Mouse (Mus musculus) embryonic facial prominence, embryonic 14.5 days (tissue): ENCODE results near the gene Dis3l. TPM values are rescaled to one million over a fixed set of nuclear protein-coding genes. Genes with fewer than 3 reads are reported as not detected.

Experiments used
- ATAC-seq: fragments of 200-750 bp; cut with Nextera tagmentation; 2 replicates; pipeline ENCODE4 v1.8.0; 2017; ENCODE audit warnings: low read depth, moderate number of reproducible peaks, moderate TSS enrichment
- DNase-seq: peaks from one replicate; pipeline ENCODE4 v3.0.0-alpha.2; 2015; ENCODE audit warnings: low spot score
- H3K27ac ChIP-seq: fragments of 300-500 bp; sonication (generic); replicated peaks from 2 replicates; pipeline ENCODE4 v1.5.1; 2014; ENCODE audit warnings: low read depth, mild to moderate bottlenecking, low read length, moderate library complexity
- H3K27me3 ChIP-seq: fragments of 300-500 bp; sonication (generic); replicated peaks from 2 replicates; pipeline ENCODE4 v1.6.1; 2014; ENCODE audit warnings: low read length; ENCODE audit not compliant: control insufficient read depth, insufficient read depth
- H3K36me3 ChIP-seq: fragments of 300-500 bp; sonication (generic); 2 replicates; pipeline ENCODE4 v1.6.1; 2014; ENCODE audit warnings: low read length, mixed read lengths; ENCODE audit not compliant: control insufficient read depth, insufficient read depth
- H3K4me1 ChIP-seq: fragments of 300-500 bp; sonication (generic); 2 replicates; pipeline ENCODE4 v1.6.1; 2014; ENCODE audit warnings: antibody characterized with exemption, low read length; ENCODE audit not compliant: control insufficient read depth, insufficient read depth
- H3K4me2 ChIP-seq: fragments of 300-500 bp; sonication (generic); 2 replicates; pipeline ENCODE4 v1.6.1; 2014; ENCODE audit warnings: low read depth, mild to moderate bottlenecking, low read length, moderate library complexity, mixed read lengths
- H3K4me3 ChIP-seq: fragments of 300-500 bp; sonication (generic); 2 replicates; pipeline ENCODE4 v1.5.1; 2014; ENCODE audit warnings: low read depth, mild to moderate bottlenecking, low read length
- H3K9ac ChIP-seq: fragments of 300-500 bp; sonication (generic); 2 replicates; pipeline ENCODE4 v1.6.1; 2014; ENCODE audit warnings: low read depth, mild to moderate bottlenecking, low read length, moderate library complexity, mixed read lengths
- H3K9me3 ChIP-seq: fragments of 300-500 bp; sonication (generic); 2 replicates; pipeline ENCODE4 v1.6.1; 2016; ENCODE audit warnings: low read length; ENCODE audit not compliant: control insufficient read depth
- WGBS: fragments of 180-500 bp; shearing (Covaris S2); extraction: QIAGEN DNeasy Blood & Tissue Kit; methylation state at CpG from one replicate; pipeline ENCODE4 v1.1.7; 2014; 5-methylcytosine and 5-hydroxymethylcytosine counted together
- polyA plus RNA-seq: library from polyadenylated mRNA; unstranded; fragments of >200 nt; fragmentation: Nextera tagmentation; extraction: Ambion mirVana; gene quantifications from 2 replicates; pipeline ENCODE4 v1.2.1, GENCODE M21; 2014

Gene Dis3l
- polyA plus RNA-seq, result 19.5 and 19.6 TPM in 2 replicates

- ATAC-seq, result no peak
- 12% methylated on average over 16 of the region's 16 CpGs for WGBS
- H3K9me3 ChIP-seq, result no peaks in the 10 kb centered on the region
These were observed at the start of gene Dis3l for GRCm38 (mm10) chr9:64341254-64341566. Gene Dis3l (minus strand): TSS chr9:64341288.

DNA sequence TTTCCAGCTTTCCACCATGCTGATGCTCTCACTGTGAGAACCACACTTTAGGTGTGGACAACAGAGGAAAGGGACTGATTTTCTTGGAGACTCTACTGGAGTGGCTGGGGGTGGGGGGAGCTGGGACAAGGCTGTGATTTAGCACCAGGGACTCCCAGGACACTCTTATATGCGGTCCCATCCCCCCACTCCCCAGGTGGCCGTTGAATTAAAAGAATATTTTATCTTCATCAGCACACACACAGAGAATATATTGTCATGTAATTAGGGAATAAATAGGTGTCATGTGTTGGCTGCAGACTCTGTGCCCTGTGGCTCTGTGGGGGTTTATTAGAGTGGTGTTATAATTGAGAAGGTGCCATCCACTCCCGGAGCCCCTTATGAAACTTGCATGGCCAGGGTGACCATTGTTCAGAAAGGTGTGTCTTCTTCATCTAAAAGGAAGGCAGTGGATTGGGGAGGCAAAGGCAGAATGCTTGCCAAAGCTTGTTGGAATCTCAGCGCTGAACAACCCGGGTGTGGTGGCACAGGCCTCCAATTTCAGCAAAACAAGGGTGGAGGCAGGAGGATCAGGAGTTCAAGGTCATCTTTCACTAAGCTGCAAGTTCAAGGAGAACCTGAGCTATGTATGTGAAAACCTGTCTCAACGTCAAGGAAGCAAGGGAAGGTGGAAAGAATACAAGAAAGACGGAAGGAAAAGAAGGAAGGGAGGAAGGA lies 48.6 kb upstream of the Dis3l start:
- DNase-seq (no peak), ATAC-seq (no peak)
- peaks cover 7% of the 10 kb centered on the region; the same call in 1 of the 2 replicates for H3K4me1 ChIP-seq
- H3K27ac ChIP-seq, result no peak overlapping the region
- H3K4me2 ChIP-seq, result no peak overlapping the region
- H3K27me3 ChIP-seq, result peaks cover 44% of the 10 kb centered on the region
- WGBS, result 67% methylated on average over 7 of the region's 7 CpGs
- H3K4me3 ChIP-seq, result no peak overlapping the region
- H3K36me3 ChIP-seq, result no peaks in the 10 kb centered on the region
- H3K9ac ChIP-seq, result no peak overlapping the region
- H3K9me3 ChIP-seq, result no peaks in the 10 kb centered on the region

More at GRCm38 (mm10) chr9:64341254-64341566, at the start of gene Dis3l:
- peak within 1 kb of the TSS; percentile 98 for H3K9ac ChIP-seq
- H3K4me2 ChIP-seq, result peak within 1 kb of the TSS; percentile 55
- DNase-seq, result no peak
- H3K27ac ChIP-seq, result peak within 1 kb of the TSS; percentile 99
- peaks cover 4% of the 10 kb centered on the region; the same call in 1 of the 2 replicates for H3K4me1 ChIP-seq
- peak within 1 kb of the TSS; percentile 62 for H3K4me3 ChIP-seq
- H3K27me3 ChIP-seq, result no peaks in the 10 kb centered on the region
- peaks cover 17% of the 10 kb centered on the region for H3K36me3 ChIP-seq

GRCm38 (mm10) chr9:64386466-64387211 lies 45.6 kb upstream of the Dis3l start:
- peak overlapping the region; percentile 56 for H3K9ac ChIP-seq
- WGBS, result 2% methylated on average over 38 of the region's 45 CpGs
- H3K27ac ChIP-seq, result no peak overlapping the region
- H3K27me3 ChIP-seq, result peaks cover 62% of the 10 kb centered on the region
- H3K4me1 ChIP-seq, result peaks cover 7% of the 10 kb centered on the region; the same call in 1 of the 2 replicates
- H3K9me3 ChIP-seq, result no peaks in the 10 kb centered on the region
- no peaks in the 10 kb centered on the region for H3K36me3 ChIP-seq
- DNase-seq, result no peak
- H3K4me2 ChIP-seq, result peak overlapping the region; percentile 100
- H3K4me3 ChIP-seq, result peak overlapping the region; percentile 60
- no peak for ATAC-seq

- peak; percentile 70 for ATAC-seq
- 1% methylated on average over 41 of the region's 93 CpGs for WGBS
- peak within 1 kb of the TSS; percentile 100 for H3K4me2 ChIP-seq
- no peak within 1 kb of the TSS for H3K27ac ChIP-seq
- no peaks in the 10 kb centered on the region for H3K36me3 ChIP-seq
- peaks cover 7% of the 10 kb centered on the region; the same call in 1 of the 2 replicates for H3K4me1 ChIP-seq
- H3K27me3 ChIP-seq, result peaks cover 60% of the 10 kb centered on the region
- H3K4me3 ChIP-seq, result peak within 1 kb of the TSS; percentile 60
- H3K9ac ChIP-seq, result peak within 1 kb of the TSS; percentile 56
- no peaks in the 10 kb centered on the region for H3K9me3 ChIP-seq
- peak; percentile 79 for DNase-seq
These were observed 44.7 kb upstream of the Dis3l start, which contains the start of gene Megf11 for GRCm38 (mm10) chr9:64385511-64386465. Gene Megf11 (plus strand): TSS chr9:64385626.

DNA sequence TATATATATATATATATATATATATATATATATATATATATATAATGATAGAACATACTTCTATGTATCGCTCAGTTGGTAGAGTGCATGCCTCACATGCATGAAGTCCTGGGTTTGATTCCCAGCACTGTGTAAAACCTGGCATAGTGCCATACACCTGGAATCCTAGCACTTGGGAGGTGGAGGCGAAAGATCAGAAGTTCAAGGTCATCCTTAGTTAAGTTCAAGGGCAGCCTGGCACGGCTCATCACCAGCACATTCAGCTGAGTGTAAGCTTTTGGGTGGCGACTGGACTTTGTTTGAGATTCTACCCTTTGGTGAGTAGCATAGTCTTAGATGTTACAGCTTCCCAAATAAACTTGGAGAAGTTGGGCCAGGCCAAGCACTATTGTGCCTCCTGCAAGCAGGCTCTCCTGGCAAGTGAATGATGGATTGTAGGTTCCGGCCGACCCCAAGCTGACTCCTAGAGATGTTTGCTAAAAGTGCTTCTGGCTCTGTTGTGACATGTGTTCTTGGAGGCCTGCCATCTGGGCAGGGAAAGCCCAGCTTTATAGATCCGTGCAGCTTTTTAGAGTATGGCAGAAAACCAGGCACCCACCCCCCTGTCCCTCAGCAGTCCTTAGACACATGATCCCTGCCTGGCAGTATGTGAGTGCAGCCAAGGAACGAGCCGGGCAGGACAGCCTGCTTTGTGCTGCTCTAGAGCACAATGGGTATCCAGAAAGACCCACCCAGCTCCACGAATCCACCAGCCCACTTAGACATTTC lies 42.1 kb upstream of the Dis3l start:
- Histone ChIP-seq H3K4me3 (no peak overlapping the region), H3K9me3 (peaks cover 3% of the 10 kb centered on the region; the same call in 1 of the 2 replicates), H3K4me1 (peaks cover 7% of the 10 kb centered on the region; the same call in 1 of the 2 replicates), H3K27me3 (peaks cover 52% of the 10 kb centered on the region), H3K27ac (no peak overlapping the region), H3K9ac (no peak overlapping the region), H3K4me2 (no peak overlapping the region), H3K36me3 (no peaks in the 10 kb centered on the region)
- DNase-seq (peak; percentile 80), ATAC-seq (peak; percentile 79)
- WGBS, result 47% methylated on average over 10 of the region's 10 CpGs

DNA sequence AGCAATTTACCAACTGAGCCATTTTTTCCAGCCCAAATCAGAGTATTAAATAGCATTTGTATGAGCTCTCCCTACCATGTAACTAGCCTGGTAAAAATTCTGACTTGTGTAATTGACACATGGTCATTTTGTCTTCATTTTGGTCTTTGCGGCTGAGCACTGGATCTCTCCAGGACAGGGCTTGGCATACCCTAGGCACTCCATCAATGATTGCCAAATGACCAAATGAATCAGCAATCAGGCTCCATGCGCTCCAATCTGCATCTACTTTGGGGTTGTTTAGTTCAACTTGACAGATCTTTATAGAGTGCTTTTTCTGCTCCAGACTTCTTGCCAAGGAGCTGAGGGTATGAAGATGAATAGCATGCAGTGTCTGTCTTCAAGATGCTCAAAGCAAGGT lies 35.3 kb upstream of the Dis3l start:
- 85% methylated on average over 2 of the region's 2 CpGs for WGBS
- no peaks in the 10 kb centered on the region for H3K4me1 ChIP-seq

DNA sequence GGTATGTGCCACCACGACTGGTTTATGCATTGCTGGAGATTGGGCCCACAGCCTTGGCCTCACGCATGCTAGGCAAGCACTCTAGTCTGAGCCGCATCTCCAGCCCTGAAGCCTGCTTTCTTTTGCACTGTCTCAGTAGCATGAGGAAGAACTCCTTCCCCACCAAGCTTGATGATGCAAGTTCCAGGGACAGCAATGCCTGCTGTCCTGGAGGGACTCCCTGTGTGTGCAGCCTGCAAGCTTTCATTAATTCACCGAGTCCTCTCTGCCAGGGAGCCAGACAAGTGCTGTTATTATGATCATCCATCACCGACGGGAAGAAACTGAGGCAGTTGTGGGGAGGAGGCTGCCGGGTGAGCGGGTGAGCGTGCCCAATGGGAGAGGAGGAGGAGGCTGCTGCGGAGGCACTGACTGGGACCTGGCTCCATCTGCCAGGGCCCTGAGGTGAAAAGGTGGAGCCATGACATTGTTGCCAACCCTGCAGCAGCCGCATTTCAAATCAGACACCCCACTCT lies 30.3 kb upstream of the Dis3l start:
- 40% methylated on average over 10 of the region's 11 CpGs for WGBS

More for the DNA sequence above, 35.3 kb upstream of the Dis3l start:
- ATAC-seq (no peak), DNase-seq (no peak)
- H3K9me3 ChIP-seq, result peaks cover 3% of the 10 kb centered on the region; the same call in 1 of the 2 replicates
- H3K27me3 ChIP-seq, result no peaks in the 10 kb centered on the region
- no peak overlapping the region for H3K4me2 ChIP-seq
- no peaks in the 10 kb centered on the region for H3K36me3 ChIP-seq
- H3K27ac ChIP-seq, result no peak overlapping the region
- H3K9ac ChIP-seq, result no peak overlapping the region
- H3K4me3 ChIP-seq, result no peak overlapping the region

More for the DNA sequence above, 30.3 kb upstream of the Dis3l start:
- no peak for DNase-seq
- no peak for ATAC-seq
- Histone ChIP-seq H3K27me3 (no peaks in the 10 kb centered on the region), H3K36me3 (no peaks in the 10 kb centered on the region), H3K4me3 (no peak overlapping the region), H3K4me1 (no peaks in the 10 kb centered on the region), H3K27ac (no peak overlapping the region), H3K9me3 (no peaks in the 10 kb centered on the region), H3K9ac (no peak overlapping the region), H3K4me2 (no peak overlapping the region)
